Mouse (Mus musculus): ENCODE measurements around the gene Itgbl1. TPM values are rescaled to one million over a fixed set of nuclear protein-coding genes. Genes with fewer than 3 reads are reported as not detected.

Gene Itgbl1
- polyA plus RNA-seq, 1 experiment from 2014 or later = 0.35 TPM

DNA sequence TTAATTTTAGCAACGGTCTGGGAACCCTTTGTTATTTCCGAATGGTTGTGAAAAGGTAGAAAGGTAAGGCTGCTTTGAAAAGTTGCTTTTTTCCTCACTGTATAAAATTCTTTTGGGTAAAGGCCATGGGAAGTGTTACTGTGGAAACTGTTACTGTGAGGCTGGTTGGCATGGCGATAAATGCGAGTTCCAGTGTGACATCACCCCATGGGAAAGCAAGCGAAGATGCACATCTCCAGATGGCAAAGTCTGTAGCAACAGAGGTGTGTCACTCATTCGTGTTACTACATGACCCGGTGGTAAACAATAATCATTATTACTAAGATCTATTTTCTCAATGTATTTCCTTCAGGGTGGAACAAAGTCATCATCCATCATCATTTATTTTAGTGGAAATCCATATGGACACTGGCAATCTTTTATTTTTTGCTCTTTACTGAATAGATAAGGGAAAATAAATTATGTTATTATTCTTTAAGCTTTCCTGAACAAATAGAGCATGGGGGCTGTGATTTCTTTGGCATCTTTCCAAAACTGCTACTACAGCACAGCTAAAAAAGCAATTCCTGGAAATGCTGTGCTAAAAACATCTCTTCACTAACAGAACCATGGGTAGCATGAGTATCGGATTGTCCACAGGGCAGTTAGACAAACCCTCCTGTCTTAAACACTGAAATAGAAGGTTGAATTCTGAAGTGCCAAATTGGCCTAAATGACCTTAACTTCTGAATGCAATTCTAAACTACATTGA lies 184.1 kb downstream of the Itgbl1 start:
- Histone ChIP-seq H3K4me1 (replicated peaks; ENCODE audit: control insufficient read depth, insufficient read depth, low read length) (no peaks in the 10 kb centered on the region), H3K4me2 (ENCODE audit: low read length) (no peak overlapping the region), H3K27ac (ENCODE audit: low read depth) (no peak overlapping the region), H3K36me3 (ENCODE audit: control insufficient read depth, insufficient read depth, low read length) (no peaks in the 10 kb centered on the region), H3K27me3 (replicated peaks; ENCODE audit: control insufficient read depth, insufficient read depth, low read length) (no peaks in the 10 kb centered on the region), H3K4me3 (ENCODE audit: low read depth, low read length) (no peak overlapping the region), H3K9me3 (ENCODE audit: control insufficient read depth, low read length) (no peaks in the 10 kb centered on the region), H3K9ac (ENCODE audit: low read length) (no peak overlapping the region)
- WGBS = 72% methylated on average over 8 of the region's 8 CpGs
- ATAC-seq (replicated peaks; ENCODE audit: low FRiP score, low TSS enrichment, low read depth) (no peak), DNase-seq (ENCODE audit: low spot score) (no peak)

DNA sequence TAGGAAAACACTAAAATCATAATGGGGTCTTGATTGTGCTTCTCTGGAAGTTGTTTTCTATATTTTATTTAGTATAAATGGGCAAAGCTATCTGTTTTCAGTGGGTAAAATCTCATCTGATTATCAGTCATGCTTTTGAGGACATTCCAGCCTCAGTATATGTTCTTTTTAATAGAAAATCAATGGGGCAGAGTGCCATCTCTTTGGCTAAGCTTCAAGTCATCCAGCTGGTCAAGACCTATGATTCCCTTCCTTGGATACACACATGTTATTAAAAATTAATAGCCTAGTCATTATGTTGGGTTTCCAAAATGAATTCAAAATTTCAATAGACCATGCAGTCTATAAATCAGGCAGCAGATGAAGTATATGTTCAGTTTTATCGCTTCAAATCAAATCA lies 204.8 kb downstream of the Itgbl1 start:
- Histone ChIP-seq H3K4me3 (ENCODE audit: low read depth, low read length) (no peak overlapping the region), H3K9ac (ENCODE audit: low read length) (no peak overlapping the region), H3K9me3 (ENCODE audit: control insufficient read depth, low read length) (no peaks in the 10 kb centered on the region), H3K4me1 (replicated peaks; ENCODE audit: control insufficient read depth, insufficient read depth, low read length) (no peaks in the 10 kb centered on the region), H3K36me3 (ENCODE audit: control insufficient read depth, insufficient read depth, low read length) (no peaks in the 10 kb centered on the region), H3K27me3 (replicated peaks; ENCODE audit: control insufficient read depth, insufficient read depth, low read length) (no peaks in the 10 kb centered on the region), H3K27ac (ENCODE audit: low read depth) (no peak overlapping the region), H3K4me2 (ENCODE audit: low read length) (no peak overlapping the region)
- DNase-seq (ENCODE audit: low spot score) = no peak
- ATAC-seq (replicated peaks; ENCODE audit: low FRiP score, low TSS enrichment, low read depth) = no peak
- 89% methylated on average over 1 of the region's 1 CpGs for WGBS

DNA sequence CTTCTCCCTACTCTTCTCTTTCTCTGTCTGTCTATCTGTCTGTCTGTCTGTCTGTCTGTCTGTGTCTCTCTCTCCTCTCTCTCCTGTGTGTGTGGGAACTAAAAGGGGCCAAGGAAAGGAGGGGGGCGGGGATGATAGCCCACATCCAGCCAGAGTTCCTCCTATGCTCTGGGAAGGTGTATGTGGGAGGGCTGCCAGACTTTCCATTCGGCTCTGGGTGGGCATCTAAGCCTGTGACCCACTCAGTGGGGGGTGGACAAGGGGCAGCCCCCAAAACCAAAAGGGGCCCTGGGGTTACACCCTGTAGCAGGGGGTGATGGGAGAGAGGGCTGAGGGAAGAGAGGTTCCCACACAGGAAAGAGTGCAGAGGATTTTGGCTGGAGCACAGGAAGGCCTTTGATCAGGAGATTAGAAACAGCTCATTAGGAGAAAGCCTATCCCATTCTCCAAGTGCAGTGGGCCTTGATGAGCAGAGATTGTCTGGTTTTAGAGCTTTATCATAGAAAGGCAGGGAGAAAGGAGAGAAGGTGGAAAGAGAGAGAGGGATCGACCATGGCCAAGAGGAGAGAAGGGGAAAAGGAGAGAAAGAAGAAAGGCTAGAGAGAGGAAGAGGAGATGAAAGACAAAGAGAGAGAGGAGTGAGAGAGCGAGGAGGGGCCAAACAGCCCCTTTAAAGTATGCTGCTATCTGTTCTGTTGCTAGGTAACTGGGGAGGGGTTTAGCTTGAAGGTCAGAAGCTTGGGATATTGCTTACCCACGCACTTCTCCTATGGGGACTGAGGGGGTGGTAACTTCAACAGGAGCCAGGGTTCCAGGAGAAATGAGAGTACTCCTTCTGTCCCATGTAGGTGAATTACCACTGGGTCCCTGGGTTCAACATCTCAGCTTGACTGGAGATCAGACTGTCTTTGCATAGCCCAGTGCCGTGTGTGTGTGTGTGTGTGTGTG lies 206.3 kb downstream of the Itgbl1 start:
- Histone ChIP-seq H3K27me3 (replicated peaks; ENCODE audit: control insufficient read depth, insufficient read depth, low read length) (no peaks in the 10 kb centered on the region), H3K27ac (ENCODE audit: low read depth) (no peak overlapping the region), H3K9ac (ENCODE audit: low read length) (no peak overlapping the region), H3K4me3 (ENCODE audit: low read depth, low read length) (no peak overlapping the region), H3K4me2 (ENCODE audit: low read length) (no peak overlapping the region), H3K9me3 (ENCODE audit: control insufficient read depth, low read length) (no peaks in the 10 kb centered on the region), H3K36me3 (ENCODE audit: control insufficient read depth, insufficient read depth, low read length) (no peaks in the 10 kb centered on the region), H3K4me1 (replicated peaks; ENCODE audit: control insufficient read depth, insufficient read depth, low read length) (no peaks in the 10 kb centered on the region)
- DNase-seq (ENCODE audit: low spot score) (no peak), ATAC-seq (replicated peaks; ENCODE audit: low FRiP score, low TSS enrichment, low read depth) (no peak)
- WGBS = 55% methylated on average over 6 of the region's 6 CpGs

DNA sequence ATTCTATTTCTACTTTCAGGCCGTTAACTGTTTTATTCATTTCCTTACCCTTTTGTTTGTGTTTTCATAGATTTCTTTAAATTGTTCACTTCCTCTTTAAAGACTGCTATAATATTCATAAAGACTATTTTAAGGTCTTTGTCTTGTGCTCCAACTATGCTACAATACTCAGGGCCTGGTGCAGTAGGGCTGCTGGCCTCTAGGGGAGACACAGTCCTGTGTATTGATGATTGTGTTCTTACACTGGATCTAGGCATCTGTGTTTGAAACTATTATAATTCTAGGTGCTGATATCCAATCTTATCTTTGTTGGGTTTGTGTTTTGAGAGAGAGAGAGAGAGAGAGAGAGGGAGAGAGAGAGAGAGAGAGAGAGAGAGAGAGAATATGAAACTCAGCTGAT lies 268.1 kb downstream of the Itgbl1 start:
- H3K9me3 ChIP-seq (ENCODE audit: control insufficient read depth, low read length) = no peaks in the 10 kb centered on the region
- H3K4me2 ChIP-seq (ENCODE audit: low read length) = no peak overlapping the region
- ATAC-seq (replicated peaks; ENCODE audit: low FRiP score, low TSS enrichment, low read depth) = no peak
- H3K27me3 ChIP-seq (replicated peaks; ENCODE audit: control insufficient read depth, insufficient read depth, low read length) = no peaks in the 10 kb centered on the region
- H3K4me1 ChIP-seq (replicated peaks; ENCODE audit: control insufficient read depth, insufficient read depth, low read length) = no peaks in the 10 kb centered on the region
- 90% methylated on average over 1 of the region's 1 CpGs for WGBS
- H3K27ac ChIP-seq (ENCODE audit: low read depth) = no peak overlapping the region
- no peak for DNase-seq (ENCODE audit: low spot score)
- H3K9ac ChIP-seq (ENCODE audit: low read length) = no peak overlapping the region
- H3K36me3 ChIP-seq (ENCODE audit: control insufficient read depth, insufficient read depth, low read length) = no peaks in the 10 kb centered on the region
- no peak overlapping the region for H3K4me3 ChIP-seq (ENCODE audit: low read depth, low read length)

DNA sequence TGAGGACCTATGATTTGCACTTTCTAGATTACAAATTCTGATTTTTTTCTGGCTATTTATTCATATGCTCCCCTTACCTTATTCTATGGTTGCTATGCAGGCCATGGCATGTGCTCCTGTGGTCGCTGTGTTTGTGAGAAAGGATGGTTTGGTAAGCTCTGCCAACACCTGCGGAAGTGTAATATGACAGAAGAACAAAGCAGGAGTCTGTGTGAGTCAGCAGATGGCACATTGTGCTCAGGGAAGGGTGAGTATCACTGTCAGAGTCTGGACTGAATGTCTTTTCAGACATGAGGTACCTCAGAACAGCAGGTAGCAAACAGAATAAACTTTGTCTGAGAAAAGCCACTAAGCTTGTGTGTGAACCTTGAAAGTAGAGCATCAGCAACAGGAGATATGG lies 306.8 kb downstream of the Itgbl1 start:
- Histone ChIP-seq H3K4me3 (ENCODE audit: low read depth, low read length) (no peak overlapping the region), H3K27me3 (replicated peaks; ENCODE audit: control insufficient read depth, insufficient read depth, low read length) (no peaks in the 10 kb centered on the region), H3K27ac (ENCODE audit: low read depth) (no peak overlapping the region), H3K36me3 (ENCODE audit: control insufficient read depth, insufficient read depth, low read length) (no peaks in the 10 kb centered on the region), H3K9me3 (ENCODE audit: control insufficient read depth, low read length) (no peaks in the 10 kb centered on the region), H3K4me2 (ENCODE audit: low read length) (no peak overlapping the region), H3K9ac (ENCODE audit: low read length) (no peak overlapping the region), H3K4me1 (replicated peaks; ENCODE audit: control insufficient read depth, insufficient read depth, low read length) (no peaks in the 10 kb centered on the region)
- WGBS = 64% methylated on average over 2 of the region's 2 CpGs
- DNase-seq (ENCODE audit: low spot score) = no peak
- ATAC-seq (replicated peaks; ENCODE audit: low FRiP score, low TSS enrichment, low read depth) = no peak

DNA sequence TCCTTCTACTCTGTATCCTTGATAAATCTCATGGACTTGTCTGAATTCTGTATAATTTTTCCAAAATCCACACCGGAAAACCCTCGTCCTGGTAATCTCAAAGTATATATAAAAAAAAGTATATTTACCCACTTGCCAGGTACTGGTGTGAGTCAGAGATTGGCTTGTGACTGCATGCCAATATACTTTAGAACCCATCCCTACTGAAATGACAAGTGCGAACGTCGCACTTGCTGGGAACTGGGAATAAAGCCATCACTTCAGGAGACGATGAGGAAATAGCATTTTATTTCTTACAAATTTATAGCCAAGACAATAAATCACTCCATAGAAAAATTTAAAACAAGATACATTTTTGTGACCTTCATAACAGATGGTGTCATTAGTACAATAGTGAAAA lies 308.2 kb downstream of the Itgbl1 start:
- no peak overlapping the region for H3K27ac ChIP-seq (ENCODE audit: low read depth)
- no peak for ATAC-seq (replicated peaks; ENCODE audit: low FRiP score, low TSS enrichment, low read depth)
- no peak overlapping the region for H3K4me2 ChIP-seq (ENCODE audit: low read length)
- no peak overlapping the region for H3K9ac ChIP-seq (ENCODE audit: low read length)
- no peaks in the 10 kb centered on the region for H3K4me1 ChIP-seq (replicated peaks; ENCODE audit: control insufficient read depth, insufficient read depth, low read length)
- no peaks in the 10 kb centered on the region for H3K36me3 ChIP-seq (ENCODE audit: control insufficient read depth, insufficient read depth, low read length)
- no peaks in the 10 kb centered on the region for H3K27me3 ChIP-seq (replicated peaks; ENCODE audit: control insufficient read depth, insufficient read depth, low read length)
- no peak overlapping the region for H3K4me3 ChIP-seq (ENCODE audit: low read depth, low read length)
- 86% methylated on average over 6 of the region's 6 CpGs for WGBS
- DNase-seq (ENCODE audit: low spot score) = no peak
- no peaks in the 10 kb centered on the region for H3K9me3 ChIP-seq (ENCODE audit: control insufficient read depth, low read length)

DNA sequence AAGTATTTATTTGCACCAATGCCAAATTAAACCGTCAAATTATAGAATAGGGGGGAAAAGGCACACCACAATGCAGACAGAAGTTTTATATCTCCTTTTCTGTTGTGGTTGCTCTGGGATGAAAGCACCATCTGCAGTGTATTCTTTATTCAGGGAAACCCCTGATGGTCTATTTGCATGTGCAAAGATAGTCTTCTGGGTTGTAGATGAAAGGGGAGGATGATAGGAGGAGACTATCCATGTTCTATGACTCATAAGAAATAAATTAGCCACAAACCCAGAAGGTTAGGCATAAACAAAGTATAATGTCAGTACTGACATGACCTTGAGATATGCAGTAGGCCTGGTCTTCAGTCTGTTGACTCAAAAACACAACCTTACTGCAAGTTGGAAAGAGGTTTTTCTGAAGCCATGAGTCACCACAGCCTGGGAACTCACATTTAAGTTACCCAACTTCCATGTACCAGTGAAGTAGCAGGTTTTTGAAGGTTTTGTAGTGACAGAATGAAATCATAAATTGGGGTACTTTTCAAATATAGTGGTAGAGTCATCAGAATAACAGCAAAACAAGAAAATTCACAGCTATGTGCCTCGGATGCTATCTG lies 330.9 kb downstream of the Itgbl1 start:
- DNase-seq (ENCODE audit: low spot score) (no peak), ATAC-seq (replicated peaks; ENCODE audit: low FRiP score, low TSS enrichment, low read depth) (no peak)
- no peaks in the 10 kb centered on the region for H3K9me3 ChIP-seq (ENCODE audit: control insufficient read depth, low read length)
- H3K27me3 ChIP-seq (replicated peaks; ENCODE audit: control insufficient read depth, insufficient read depth, low read length) = no peaks in the 10 kb centered on the region
- H3K36me3 ChIP-seq (ENCODE audit: control insufficient read depth, insufficient read depth, low read length) = no peaks in the 10 kb centered on the region
- H3K4me1 ChIP-seq (replicated peaks; ENCODE audit: control insufficient read depth, insufficient read depth, low read length) = no peaks in the 10 kb centered on the region
- H3K27ac ChIP-seq (ENCODE audit: low read depth) = no peak overlapping the region
- no peak overlapping the region for H3K4me2 ChIP-seq (ENCODE audit: low read length)
- H3K9ac ChIP-seq (ENCODE audit: low read length) = no peak overlapping the region
- H3K4me3 ChIP-seq (ENCODE audit: low read depth, low read length) = no peak overlapping the region
- 78% methylated on average over 2 of the region's 2 CpGs for WGBS

All from intestine, embryonic 14.5 days (tissue).